Mouse (Mus musculus) adrenal gland, postnatal 4 days (tissue): ENCODE data around the gene Gm20671. TPM values are rescaled to one million over a fixed set of nuclear protein-coding genes. Genes with fewer than 3 reads are reported as not detected.
A peak's percentile ranks its signal among the peaks of the same experiment; 100 is the strongest.
"Not testable (repeated sequence)": the region's sequence is repeated elsewhere in the genome, so short reads cannot be mapped to it uniquely, and the experiment has no call there.

ENCODE experiments used
- DNase-seq, 2 experiments: peaks; one replicate each; pipeline ENCODE4 v3.0.0; 2021 to 2022; ENCODE audit warnings: low spot score in 2 of 2, mixed read lengths in 2 of 2
- total RNA-seq, 2 experiments: library from RNA; stranded (reverse); gene quantifications; 2 replicates each; pipeline ENCODE4 v1.2.3; 2021

Gm20671 gene
- total RNA-seq, 2 experiments from 2014 or later: not detected

GRCm38 (mm10) chr5:32786454-32786853 is 40.5 kb downstream of the Gm20671 start:
- not testable (repeated sequence) for DNase-seq

- DNase-seq: peak; percentile 85
Observed at GRCm38 (mm10) chr5:32785313-32785915, 41.5 kb downstream of the Gm20671 start, which contains the start of gene Pisd. TSS of gene Pisd (minus strand) at chr5:32785646.

GRCm38 (mm10) chr5:32784726-32785125 is 42.2 kb downstream of the Gm20671 start:
- DNase-seq: no peak

- no peak for DNase-seq
Observed at GRCm38 (mm10) chr5:32781596-32781995, 45.3 kb downstream of the Gm20671 start.

GRCm38 (mm10) chr5:32778168-32778567 is 48.7 kb downstream of the Gm20671 start:
- no peak for DNase-seq

- no peak for DNase-seq
Observed at GRCm38 (mm10) chr5:32772361-32772760, 54.5 kb downstream of the Gm20671 start.

- DNase-seq: no peak
Observed at GRCm38 (mm10) chr5:32767636-32768373, 59.1 kb downstream of the Gm20671 start.

GRCm38 (mm10) chr5:32767004-32767403 is 59.9 kb downstream of the Gm20671 start:
- no peak for DNase-seq

- no peak for DNase-seq
Observed at GRCm38 (mm10) chr5:32761566-32762140, 65.3 kb downstream of the Gm20671 start.

GRCm38 (mm10) chr5:32760787-32761186 is 66.1 kb downstream of the Gm20671 start:
- no peak for DNase-seq

- DNase-seq: not testable (repeated sequence)
Observed at GRCm38 (mm10) chr5:32760352-32760751, 66.6 kb downstream of the Gm20671 start.

GRCm38 (mm10) chr5:32759662-32760061 is 67.2 kb downstream of the Gm20671 start:
- no peak for DNase-seq

GRCm38 (mm10) chr5:32756141-32756540 is 70.8 kb downstream of the Gm20671 start:
- DNase-seq: no peak

- DNase-seq: no peak
Observed at GRCm38 (mm10) chr5:32751736-32752135, 75.2 kb downstream of the Gm20671 start.

GRCm38 (mm10) chr5:32748936-32749335 is 78.0 kb downstream of the Gm20671 start:
- no peak for DNase-seq

GRCm38 (mm10) chr5:32747650-32748375 is 79.1 kb downstream of the Gm20671 start:
- DNase-seq: no peak

- DNase-seq: peak; percentile 31 to 68
Observed at GRCm38 (mm10) chr5:32745705-32746655, 80.9 kb downstream of the Gm20671 start.

GRCm38 (mm10) chr5:32742149-32742548 is 84.8 kb downstream of the Gm20671 start:
- DNase-seq: no peak

GRCm38 (mm10) chr5:32741377-32741776 is 85.5 kb downstream of the Gm20671 start:
- not testable (repeated sequence) for DNase-seq

- not testable (repeated sequence) for DNase-seq
Observed at GRCm38 (mm10) chr5:32740850-32741249, 86.1 kb downstream of the Gm20671 start.
